Mouse (Mus musculus) kidney, postnatal 36 days (tissue): ENCODE measurements around the gene Hyou1.
"Not testable (repeated sequence)": the region's sequence is repeated elsewhere in the genome, so short reads cannot be mapped to it uniquely, and the experiment has no call there.

Experiments
- DNase-seq, 2 experiments: peaks; one replicate each; pipeline ENCODE4 v3.0.0; 2021 to 2022; ENCODE audit warnings: mixed read lengths in 2 of 2

Hyou1 gene

DNA sequence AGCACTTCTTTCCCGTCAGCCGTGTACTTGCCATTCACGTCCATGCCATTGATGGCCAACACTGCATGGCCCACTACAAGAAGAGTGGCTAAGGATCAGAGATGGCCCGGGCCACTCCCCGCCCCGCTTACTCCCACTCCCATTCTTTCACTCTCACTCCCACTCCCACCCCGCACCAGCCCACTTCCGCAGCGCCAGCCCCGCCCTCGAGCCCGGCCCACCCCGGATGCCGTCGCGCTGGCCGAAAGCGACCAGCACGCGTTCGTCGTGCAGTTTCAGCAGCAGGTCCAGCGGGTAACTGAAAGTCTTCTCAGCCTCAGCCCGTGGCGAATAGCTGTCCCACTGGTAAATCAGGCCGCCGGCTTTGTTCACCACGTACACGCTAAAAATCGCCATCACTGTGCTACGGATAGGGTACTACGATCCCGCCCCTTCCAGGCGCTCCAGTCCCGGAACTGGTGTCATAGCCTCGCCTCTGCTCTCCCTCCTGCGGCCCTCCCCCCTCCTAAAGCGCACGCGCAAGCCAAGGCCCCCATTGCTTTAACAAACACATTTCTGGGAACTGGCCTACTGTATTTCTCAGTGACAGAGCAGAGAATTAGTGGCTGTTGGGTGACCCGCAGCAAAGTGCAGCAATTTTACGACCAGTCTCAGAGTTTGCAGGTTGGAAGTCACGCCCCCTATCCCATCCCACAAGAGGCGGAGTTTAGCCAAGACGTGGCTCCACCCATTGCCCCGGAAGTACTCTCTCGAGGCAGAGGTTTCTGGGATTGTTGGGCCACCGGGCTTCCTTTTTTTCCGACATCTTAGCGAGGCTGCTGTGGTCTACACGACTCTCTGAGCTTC, 27.8 kb downstream of the Hyou1 start, which contains the start of the genes Rps25 and Trappc4:
Gene Rps25 (plus strand): TSS at position 234 of the 846 bp plus-strand sequence.
Gene Trappc4 (minus strand): TSS at position 695 of the 846 bp plus-strand sequence.
- peak; percentile 94 to 96 for DNase-seq

DNA sequence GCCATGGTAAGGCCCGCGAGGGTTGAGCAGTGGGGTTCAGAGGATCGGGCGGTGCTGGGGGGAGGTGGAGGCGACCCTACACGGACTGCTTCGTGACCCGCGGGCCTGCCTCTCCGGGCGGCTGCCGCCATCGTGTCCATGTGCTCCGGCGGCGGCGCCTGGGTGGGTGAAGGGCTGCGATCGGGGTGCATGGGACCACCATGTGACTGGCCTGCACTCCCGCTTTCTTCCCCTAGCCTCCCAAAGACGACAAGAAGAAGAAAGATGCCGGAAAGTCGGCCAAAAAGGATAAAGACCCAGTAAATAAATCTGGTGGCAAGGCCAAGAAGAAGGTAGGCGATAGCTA, 28.4 kb downstream of the Hyou1 start:
- no peak for DNase-seq

DNA sequence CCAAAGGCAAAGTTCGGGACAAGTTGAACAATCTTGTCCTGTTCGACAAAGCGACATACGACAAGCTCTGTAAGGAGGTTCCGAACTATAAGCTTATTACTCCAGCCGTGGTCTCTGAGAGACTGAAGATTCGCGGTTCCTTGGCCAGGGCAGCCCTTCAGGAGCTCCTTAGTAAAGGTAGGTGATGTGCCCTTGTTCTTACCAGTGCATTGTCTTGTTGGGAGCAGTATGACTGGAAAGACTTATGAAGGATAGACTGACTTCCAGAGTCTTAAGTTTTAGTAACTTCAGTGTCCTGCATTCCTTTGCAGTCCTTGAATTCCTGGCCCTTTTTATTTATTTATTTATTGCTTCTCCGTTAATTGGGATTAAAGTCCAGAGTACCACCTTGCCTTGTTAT, 29.4 kb downstream of the Hyou1 start:
- not testable (repeated sequence) for DNase-seq

DNA sequence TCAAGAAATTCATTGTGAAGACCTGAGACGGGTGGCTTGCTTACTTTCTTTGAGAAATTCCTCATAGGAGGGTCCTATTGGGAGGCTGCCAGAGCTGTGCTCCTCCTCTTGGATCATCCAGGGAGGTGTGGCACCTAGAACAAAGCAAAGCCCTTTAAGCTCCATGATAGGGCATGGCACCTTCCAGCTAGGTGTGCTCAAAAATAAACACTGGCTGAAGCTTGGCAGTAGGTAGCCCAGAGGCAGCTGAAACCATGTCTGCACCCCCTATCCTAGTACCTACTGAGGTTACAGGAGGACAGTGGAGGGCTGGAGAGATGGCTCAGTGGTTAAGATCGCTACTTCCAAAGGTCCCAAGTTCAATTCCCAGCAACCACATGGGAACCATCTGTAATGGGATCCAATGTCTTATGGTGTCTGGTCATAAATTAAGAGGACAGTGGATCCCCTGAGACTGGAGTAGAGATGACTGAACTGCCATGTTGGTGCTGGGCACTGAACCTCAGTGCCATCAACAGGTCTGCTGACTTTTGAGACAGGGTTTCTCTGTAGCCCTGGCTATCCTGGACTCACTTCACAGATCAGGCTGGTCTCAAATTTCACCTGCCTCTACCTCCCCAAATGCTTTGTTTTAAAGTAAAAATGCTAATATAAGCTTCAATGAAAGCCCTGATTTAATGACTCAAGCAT, 31.5 kb downstream of the Hyou1 start:
- no peak for DNase-seq

DNA sequence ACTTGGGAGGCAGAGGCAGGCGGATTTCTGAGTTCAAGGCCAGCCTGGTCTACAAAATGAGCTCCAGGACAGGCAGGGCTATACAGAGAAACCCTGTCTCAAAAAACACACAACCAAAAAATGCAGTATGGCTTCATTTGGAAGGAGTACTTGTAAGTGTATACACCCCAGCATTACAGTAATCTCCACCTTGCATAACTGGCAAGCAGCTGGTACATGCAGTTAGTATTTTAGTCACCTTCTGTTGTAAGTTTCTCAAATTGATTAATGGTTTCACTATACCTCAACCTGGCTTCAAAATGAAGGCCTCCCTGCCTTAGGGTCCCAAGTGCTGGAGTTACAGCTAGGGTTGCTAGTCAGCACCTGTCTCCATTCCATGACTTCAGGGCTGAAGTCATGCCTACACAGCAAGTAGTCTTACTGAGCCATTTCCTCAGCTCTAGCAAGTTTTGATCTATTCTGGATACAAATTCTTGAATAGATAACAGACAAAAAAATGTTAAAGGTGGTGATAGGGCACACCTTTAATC, 32.4 kb downstream of the Hyou1 start:
- no peak for DNase-seq

DNA sequence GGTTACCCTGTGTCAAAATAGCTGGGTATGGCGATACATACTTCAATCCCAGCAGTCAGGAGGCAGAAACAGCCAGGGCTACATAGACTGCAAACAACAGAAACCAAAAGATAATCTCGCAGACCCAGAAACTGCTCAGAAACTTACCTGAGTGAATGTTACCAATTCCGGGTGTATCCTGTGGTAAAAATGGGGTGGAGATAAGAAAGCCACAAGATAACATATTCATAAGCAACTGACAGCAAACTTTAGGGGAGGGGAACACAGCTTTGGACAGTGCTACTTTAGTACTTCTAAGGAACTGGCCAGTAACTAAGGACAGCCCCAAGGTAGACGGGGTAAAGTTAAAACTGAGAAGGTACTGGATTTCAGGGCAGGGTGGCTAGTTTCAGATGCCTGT, 33.0 kb downstream of the Hyou1 start:
- no peak for DNase-seq

DNA sequence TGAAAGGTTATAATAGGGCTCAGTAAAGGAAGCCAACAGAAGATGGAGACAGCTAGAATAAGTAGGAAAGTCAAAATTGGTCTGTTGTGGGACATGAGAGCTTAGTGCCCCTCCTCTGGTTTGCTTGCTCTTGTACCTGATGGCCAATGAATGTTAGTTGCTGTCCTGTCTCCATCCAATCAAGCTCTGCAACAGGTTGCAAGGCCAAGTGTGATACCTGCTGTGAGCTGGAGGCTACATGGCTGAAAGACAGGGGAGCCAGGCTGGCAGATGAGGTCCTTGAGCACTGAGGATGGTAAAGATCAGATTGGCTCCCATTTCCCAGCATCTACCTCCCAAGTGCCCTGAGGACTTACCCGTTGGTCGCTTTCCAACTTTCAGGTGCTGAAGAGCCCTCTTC, 33.5 kb downstream of the Hyou1 start:
- no peak for DNase-seq

DNA sequence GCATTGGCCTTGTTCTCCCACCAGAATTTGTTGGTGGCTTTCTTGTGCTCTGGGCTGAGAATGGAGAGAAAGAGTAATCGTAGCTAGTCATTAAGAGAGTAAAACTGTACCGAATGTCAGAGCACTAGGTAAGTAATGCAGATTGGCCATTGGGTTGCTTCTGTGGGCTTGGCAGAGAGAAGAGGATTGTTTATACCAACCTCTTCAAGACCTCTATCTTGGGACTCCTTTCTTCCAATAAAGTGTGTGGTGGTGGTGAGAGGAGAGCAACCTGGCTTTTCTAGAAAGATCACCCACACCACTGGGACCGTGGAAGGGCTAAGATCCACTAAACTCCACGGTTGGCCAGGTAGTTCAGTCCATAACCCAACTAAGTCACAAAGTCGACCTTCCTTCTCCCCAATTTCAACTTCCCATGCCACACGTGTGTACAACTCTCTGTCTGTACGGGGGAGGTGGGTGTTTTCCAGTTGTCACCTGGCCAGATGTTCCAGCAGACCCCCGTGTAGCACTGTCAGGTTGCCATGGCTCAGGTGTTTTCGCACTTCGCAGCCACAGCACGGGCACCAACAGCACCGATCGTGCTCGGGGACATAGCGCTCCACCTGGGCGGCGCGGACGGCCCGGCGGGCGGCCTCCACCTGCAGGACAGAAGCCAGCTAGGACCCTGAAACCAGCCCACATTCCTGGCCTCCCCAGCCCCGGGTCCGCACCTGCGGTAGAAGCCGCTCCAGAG, 38.0 kb downstream of the Hyou1 start:
- DNase-seq: no peak

DNA sequence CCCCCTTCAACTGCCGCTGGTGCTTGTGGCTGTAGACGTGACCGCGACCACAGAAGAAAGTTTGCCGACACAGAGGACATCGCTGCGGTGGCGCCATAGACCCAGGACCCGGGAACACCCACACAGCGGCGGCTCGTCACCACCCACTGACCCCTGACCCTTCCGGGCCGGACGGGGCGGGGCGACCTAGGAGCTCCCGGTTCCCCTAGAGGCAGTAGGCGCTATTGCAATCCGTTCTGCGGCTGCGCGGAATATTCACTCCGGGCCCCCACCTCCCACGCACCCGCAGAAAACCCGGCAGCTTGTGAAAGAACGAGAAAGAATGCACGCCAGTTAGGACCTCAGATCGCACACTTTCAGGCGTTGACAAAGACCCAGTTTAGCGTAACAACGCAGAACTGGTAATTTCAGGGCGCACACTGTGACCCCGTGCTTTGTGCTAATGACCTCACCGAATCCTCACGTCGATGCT, 38.6 kb downstream of the Hyou1 start:
- DNase-seq: peak; percentile 94 to 99

DNA sequence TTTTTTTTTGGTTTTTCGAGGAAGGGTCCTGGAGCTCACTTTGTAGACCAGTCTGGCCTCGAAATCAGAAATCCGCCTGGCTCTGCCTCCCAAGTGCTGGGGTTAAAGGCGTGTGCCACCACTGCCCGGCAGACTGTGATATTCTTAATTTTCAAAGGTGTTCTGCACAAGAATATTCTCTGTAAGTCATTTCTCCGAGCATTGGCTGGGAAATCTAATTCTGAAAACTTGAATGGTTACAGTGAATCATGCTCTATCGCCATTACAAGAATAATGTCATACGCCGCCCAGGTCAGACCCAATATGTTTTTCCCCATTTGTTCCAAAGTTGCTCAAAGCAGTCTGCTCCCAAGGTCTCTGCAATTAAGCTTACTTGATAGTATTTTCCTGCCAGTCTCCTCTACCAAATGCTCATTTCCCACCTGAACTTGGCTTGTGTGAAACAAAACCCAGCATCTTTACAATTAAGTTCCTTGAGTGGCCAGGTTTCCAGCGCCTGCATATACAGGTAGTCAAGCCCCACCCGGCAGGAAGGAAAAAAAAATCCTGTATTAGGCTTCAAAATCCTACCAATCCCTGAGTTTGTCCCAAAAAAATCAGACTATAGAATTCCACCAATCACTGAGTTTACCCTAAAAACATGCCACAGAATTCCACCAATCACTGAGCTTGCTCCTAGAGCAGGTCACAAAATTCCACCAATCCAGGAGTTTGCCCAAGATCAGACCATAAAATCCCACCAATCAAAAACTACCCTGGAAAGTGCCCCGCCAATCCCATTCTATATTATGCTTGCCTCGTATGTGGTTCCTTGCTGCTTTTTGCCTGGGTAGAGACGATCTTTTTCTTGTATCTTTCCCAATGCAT, 39.5 kb downstream of the Hyou1 start, which contains the start of gene Ccdc84:
Gene Ccdc84 (minus strand): TSS at position 51 of the 867 bp plus-strand sequence.
- no peak for DNase-seq

DNA sequence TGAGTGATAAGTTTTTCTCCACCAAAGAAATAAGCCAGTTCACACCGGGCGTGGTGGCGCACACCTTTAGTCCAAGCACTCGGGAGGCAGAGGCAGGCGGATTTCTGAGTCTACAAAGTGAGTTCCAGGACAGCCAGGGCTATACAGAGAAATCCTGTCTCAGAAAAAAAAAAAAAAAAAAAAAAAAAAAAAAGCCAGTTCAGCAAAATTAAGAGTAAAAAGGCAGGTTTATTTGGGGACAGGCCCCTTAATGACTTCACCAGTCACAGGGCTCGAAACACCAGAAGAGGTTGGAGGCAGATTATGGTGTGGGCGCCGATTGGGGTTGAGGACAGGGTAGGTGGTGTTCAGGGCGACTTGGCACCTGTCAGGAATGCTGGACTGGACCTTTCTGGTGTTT, 40.4 kb downstream of the Hyou1 start:
- DNase-seq: not testable (repeated sequence)

DNA sequence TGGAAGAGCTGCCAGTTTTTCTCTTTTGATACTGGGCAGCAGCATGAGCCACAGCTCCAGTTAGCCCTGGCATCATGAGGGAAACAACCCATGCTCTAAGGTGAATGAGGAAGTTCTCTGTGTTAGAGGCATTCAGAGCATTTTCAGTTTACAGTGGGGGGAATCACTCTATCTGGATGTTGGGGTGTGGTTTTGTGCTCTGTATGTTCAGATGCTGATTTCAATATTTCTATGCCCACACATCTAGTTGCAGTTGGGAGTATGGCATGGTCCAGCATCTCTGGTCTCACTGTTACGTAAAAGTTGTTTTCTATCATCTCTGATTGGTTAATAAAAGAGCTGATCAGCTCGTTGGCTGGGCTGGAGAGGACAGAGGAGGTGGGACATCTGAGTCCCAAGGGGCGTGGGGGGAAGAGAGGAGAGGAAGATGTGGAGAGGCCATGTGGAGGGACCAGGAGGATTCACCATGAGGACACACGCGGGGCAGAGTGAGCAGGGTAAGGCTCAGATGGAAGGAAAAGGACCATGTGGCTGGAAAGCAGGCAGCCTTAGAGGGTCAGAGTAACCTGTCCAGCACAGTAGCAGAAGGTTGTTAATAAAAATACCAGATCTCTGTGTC, 41.1 kb downstream of the Hyou1 start:
- no peak for DNase-seq

DNA sequence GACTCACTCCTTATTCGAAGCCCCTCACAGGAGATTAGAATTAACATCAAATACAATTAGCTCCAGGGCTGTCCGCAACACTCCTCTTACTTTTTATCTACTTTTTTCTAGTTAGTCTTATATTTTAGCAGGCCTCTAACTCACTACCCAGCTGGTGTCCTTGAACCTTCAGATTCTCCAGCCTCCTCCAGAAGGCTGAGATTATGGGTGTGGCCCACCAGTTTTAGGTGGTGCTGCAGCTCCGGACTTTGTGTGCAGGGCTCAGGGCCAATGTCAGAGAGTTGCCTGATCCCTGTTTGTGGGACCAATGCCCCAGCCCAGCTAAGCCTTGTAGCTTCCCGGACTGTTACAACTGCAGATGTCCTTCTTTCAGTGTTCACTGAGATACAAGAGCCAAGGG, 44.3 kb downstream of the Hyou1 start:
- no peak for DNase-seq

DNA sequence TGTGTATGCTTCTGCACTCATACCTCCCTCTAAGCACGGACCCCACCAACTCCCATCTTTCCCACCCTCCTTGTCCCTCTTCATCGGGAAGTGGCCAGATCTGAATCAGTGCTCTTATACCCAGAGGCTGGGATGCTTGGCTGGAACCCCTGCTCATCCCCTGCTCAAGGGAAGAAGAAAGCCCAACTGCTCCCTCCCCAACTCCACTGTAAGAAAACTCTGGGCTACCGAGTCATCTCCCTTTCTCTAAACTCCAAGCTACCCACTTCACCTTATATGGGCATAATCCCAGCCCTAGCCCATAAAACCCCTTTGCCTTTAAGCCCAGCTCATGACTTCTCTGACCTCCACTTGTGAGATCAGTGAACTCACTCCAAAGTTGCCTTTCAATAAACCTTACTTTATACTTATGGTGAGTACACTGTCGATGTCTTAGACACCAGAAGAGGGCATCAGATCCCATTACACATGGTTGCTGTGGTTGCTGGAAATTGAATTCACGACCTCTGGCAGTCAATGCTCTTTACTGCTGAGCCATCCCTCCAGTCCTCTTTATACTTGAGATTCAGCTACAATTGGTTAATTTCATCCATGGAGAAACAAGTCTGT, 53.4 kb downstream of the Hyou1 start:
- no peak for DNase-seq

DNA sequence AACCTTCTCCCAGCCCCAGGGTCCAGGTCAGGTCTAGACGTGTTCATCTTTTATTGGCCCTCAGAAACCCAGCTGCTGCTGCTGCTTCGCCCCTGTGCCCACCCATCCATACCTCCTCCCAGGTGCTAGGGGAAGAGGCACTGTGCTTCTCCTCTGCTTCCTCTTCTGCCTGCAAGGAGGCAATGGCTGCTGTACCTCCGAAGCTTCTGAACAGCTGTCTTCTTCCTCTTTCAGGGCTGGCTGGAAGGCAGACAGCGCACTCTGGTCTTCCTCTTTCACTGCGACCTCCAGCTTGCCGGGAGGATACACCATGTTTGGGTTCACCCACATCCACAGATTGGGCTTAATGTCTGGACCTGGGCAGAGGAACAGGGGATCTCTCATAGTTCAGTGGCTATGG, 56.5 kb downstream of the Hyou1 start:
- DNase-seq: no peak

DNA sequence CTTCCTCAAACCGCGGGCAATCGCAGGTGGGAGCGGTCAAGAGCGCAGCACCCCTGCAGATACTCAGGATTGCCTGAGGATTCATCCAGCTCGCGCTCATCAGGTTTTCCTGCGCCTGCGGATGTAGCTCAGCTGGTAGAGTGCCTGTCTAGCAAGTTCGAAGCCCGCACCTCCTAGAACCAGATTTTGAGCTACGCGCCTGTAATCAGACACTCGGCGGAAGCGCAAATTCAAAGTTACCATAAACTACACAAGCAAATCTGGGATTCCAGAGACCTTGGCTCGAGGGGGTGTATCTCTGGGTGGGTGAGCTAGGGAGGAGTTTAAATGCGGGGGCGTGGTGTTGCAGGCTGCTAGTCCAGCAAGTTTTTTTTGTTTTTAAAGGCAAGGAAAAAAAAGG, 61.7 kb downstream of the Hyou1 start, which contains the start of gene Foxr1:
Gene Foxr1 (minus strand): TSS at position 176 of the 400 bp plus-strand sequence.
- no peak for DNase-seq
